Mouse (Mus musculus) intestine, embryonic 16.5 days (tissue): ENCODE data around the gene Pmf1. TPM values are rescaled to one million over a fixed set of nuclear protein-coding genes. Genes with fewer than 3 reads are reported as not detected.

Source experiments
- ATAC-seq: fragments of 200-750 bp; cut with Nextera tagmentation; 2 replicates; pipeline ENCODE4 v1.8.0; 2017; ENCODE audit warnings: moderate TSS enrichment, moderate library complexity
- H3K27ac ChIP-seq: fragments of 300-500 bp; sonication (generic); 2 replicates; pipeline ENCODE4 v1.5.1; 2014; ENCODE audit warnings: mild to moderate bottlenecking, low read length
- H3K27me3 ChIP-seq: fragments of 300-500 bp; sonication (generic); replicated peaks from 2 replicates; pipeline ENCODE4 v1.6.1; 2014; ENCODE audit warnings: low read length, control low read depth, mixed read lengths; ENCODE audit not compliant: control insufficient read depth, insufficient read depth
- H3K36me3 ChIP-seq: fragments of 300-500 bp; sonication (generic); 2 replicates; pipeline ENCODE4 v1.6.1; 2014; ENCODE audit warnings: low read length, control low read depth; ENCODE audit not compliant: control insufficient read depth, insufficient read depth
- H3K4me1 ChIP-seq: fragments of 300-500 bp; sonication (generic); 2 replicates; pipeline ENCODE4 v1.6.1; 2014; ENCODE audit warnings: low read length, control low read depth, mixed read lengths; ENCODE audit not compliant: control insufficient read depth, insufficient read depth
- H3K4me2 ChIP-seq: fragments of 300-500 bp; sonication (generic); 2 replicates; pipeline ENCODE4 v1.6.1; 2014; ENCODE audit warnings: low read depth, low read length, control low read depth
- H3K4me3 ChIP-seq: fragments of 300-500 bp; sonication (generic); 2 replicates; pipeline ENCODE4 v1.5.1; 2014; ENCODE audit warnings: mild to moderate bottlenecking, low read length
- H3K9ac ChIP-seq: fragments of 300-500 bp; sonication (generic); 2 replicates; pipeline ENCODE4 v1.6.1; 2014; ENCODE audit warnings: low read depth, low read length
- H3K9me3 ChIP-seq: fragments of 300-500 bp; sonication (generic); 2 replicates; pipeline ENCODE4 v1.6.1; 2016; ENCODE audit warnings: low read length, control low read depth; ENCODE audit not compliant: control insufficient read depth
- WGBS: fragments of 180-500 bp; shearing (Covaris S2); extraction: QIAGEN DNeasy Blood & Tissue Kit; methylation state at CpG from one replicate; pipeline ENCODE4 v1.1.7; 2014; 5-methylcytosine and 5-hydroxymethylcytosine counted together
- polyA plus RNA-seq: library from polyadenylated mRNA; unstranded; fragments of >200 nt; fragmentation: Nextera tagmentation; extraction: Ambion mirVana; gene quantifications from 2 replicates; pipeline ENCODE4 v1.2.1, GENCODE M21; 2015

Gene Pmf1
- polyA plus RNA-seq, result 112 and 129 TPM in 2 replicates

GRCm38 (mm10) chr3:88409741-88410644 is at the start of gene Pmf1:
Gene Pmf1 (minus strand): TSS chr3:88410331.
- Histone ChIP-seq H3K4me1 (peaks cover 25% of the 10 kb centered on the region), H3K9me3 (no peaks in the 10 kb centered on the region), H3K4me2 (peak within 1 kb of the TSS; percentile 54), H3K27me3 (no peaks in the 10 kb centered on the region), H3K4me3 (peak within 1 kb of the TSS; percentile 64), H3K9ac (peak within 1 kb of the TSS; percentile 89), H3K36me3 (no peaks in the 10 kb centered on the region), H3K27ac (peak within 1 kb of the TSS; percentile 87)
- ATAC-seq, result peak; percentile 93
- under 1% methylated on average over 54 of the region's 54 CpGs for WGBS

GRCm38 (mm10) chr3:88458778-88459219 is 48.7 kb upstream of the Pmf1 start:
- H3K27me3 ChIP-seq, result 0 out of 2 replicates have a peak, but pooled peaks cover 3% of the 10 kb centered on the region
- H3K4me3 ChIP-seq, result no peak overlapping the region
- WGBS, result 3% methylated on average over 14 of the region's 14 CpGs

GRCm38 (mm10) chr3:88456746-88457532 is 46.8 kb upstream of the Pmf1 start:
- ATAC-seq, result peak; percentile 4

More at GRCm38 (mm10) chr3:88458778-88459219, 48.7 kb upstream of the Pmf1 start:
- no peak overlapping the region for H3K27ac ChIP-seq
- no peak overlapping the region for H3K4me2 ChIP-seq
- H3K9ac ChIP-seq, result 0 out of 2 replicates have a peak overlapping the region, but pooled peaks have one; percentile 24
- H3K9me3 ChIP-seq, result no peaks in the 10 kb centered on the region
- no peaks in the 10 kb centered on the region for H3K36me3 ChIP-seq
- H3K4me1 ChIP-seq, result peaks cover 20% of the 10 kb centered on the region
- no peak for ATAC-seq

GRCm38 (mm10) chr3:88456313-88456712 is 46.2 kb upstream of the Pmf1 start:
- peak overlapping the region; percentile 95 for H3K27ac ChIP-seq
- H3K4me3 ChIP-seq, result 0 out of 2 replicates have a peak overlapping the region, but pooled peaks have one; percentile 42
- H3K36me3 ChIP-seq, result no peaks in the 10 kb centered on the region
- peaks cover 26% of the 10 kb centered on the region for H3K4me1 ChIP-seq
- ATAC-seq, result peak; percentile 45
- H3K27me3 ChIP-seq, result 0 out of 2 replicates have a peak, but pooled peaks cover 3% of the 10 kb centered on the region
- 0 out of 2 replicates have a peak overlapping the region, but pooled peaks have one; percentile 14 for H3K9ac ChIP-seq
- WGBS, result 63% methylated on average over 8 of the region's 8 CpGs
- no peaks in the 10 kb centered on the region for H3K9me3 ChIP-seq
- H3K4me2 ChIP-seq, result peak overlapping the region; percentile 60

More at GRCm38 (mm10) chr3:88456746-88457532, 46.8 kb upstream of the Pmf1 start:
- Histone ChIP-seq H3K9me3 (no peaks in the 10 kb centered on the region), H3K4me1 (peaks cover 26% of the 10 kb centered on the region), H3K27me3 (0 out of 2 replicates have a peak, but pooled peaks cover 3% of the 10 kb centered on the region), H3K27ac (peak overlapping the region; percentile 95), H3K9ac (peak overlapping the region; percentile 30; the same call in 1 of the 2 replicates), H3K4me3 (no peak overlapping the region), H3K36me3 (no peaks in the 10 kb centered on the region), H3K4me2 (no peak overlapping the region)
- 60% methylated on average over 7 of the region's 7 CpGs for WGBS

GRCm38 (mm10) chr3:88455588-88456264 is 45.6 kb upstream of the Pmf1 start:
- peak overlapping the region; percentile 42 for H3K4me3 ChIP-seq
- peak overlapping the region; percentile 60 for H3K4me2 ChIP-seq
- 62% methylated on average over 18 of the region's 18 CpGs for WGBS
- H3K4me1 ChIP-seq, result peaks cover 32% of the 10 kb centered on the region
- peak overlapping the region; percentile 95 for H3K27ac ChIP-seq
- peak; percentile 66 for ATAC-seq
- H3K27me3 ChIP-seq, result 0 out of 2 replicates have a peak, but pooled peaks cover 3% of the 10 kb centered on the region
- no peaks in the 10 kb centered on the region for H3K36me3 ChIP-seq
- no peaks in the 10 kb centered on the region for H3K9me3 ChIP-seq
- H3K9ac ChIP-seq, result peak overlapping the region; percentile 72

GRCm38 (mm10) chr3:88454762-88455587 is 44.8 kb upstream of the Pmf1 start:
- Histone ChIP-seq H3K4me3 (peak overlapping the region; percentile 42), H3K27ac (peak overlapping the region; percentile 95), H3K4me1 (peaks cover 39% of the 10 kb centered on the region), H3K4me2 (peak overlapping the region; percentile 60), H3K27me3 (0 out of 2 replicates have a peak, but pooled peaks cover 3% of the 10 kb centered on the region), H3K9me3 (no peaks in the 10 kb centered on the region), H3K36me3 (no peaks in the 10 kb centered on the region), H3K9ac (peak overlapping the region; percentile 72)
- peak; percentile 72 for ATAC-seq
- WGBS, result 42% methylated on average over 9 of the region's 9 CpGs

- Histone ChIP-seq H3K27me3 (0 out of 2 replicates have a peak, but pooled peaks cover under 1% of the 10 kb centered on the region), H3K4me3 (no peak overlapping the region), H3K4me2 (peak overlapping the region; percentile 60; the same call in 1 of the 2 replicates), H3K27ac (no peak overlapping the region), H3K9ac (peak overlapping the region; percentile 21; the same call in 1 of the 2 replicates), H3K36me3 (no peaks in the 10 kb centered on the region), H3K9me3 (no peaks in the 10 kb centered on the region), H3K4me1 (peaks cover 49% of the 10 kb centered on the region)
- 84% methylated on average over 8 of the region's 8 CpGs for WGBS
- no peak for ATAC-seq
Measured at GRCm38 (mm10) chr3:88453986-88454385, 43.9 kb upstream of the Pmf1 start.

- Histone ChIP-seq H3K27me3 (no peaks in the 10 kb centered on the region), H3K4me1 (peaks cover 49% of the 10 kb centered on the region), H3K4me2 (0 out of 2 replicates have a peak overlapping the region, but pooled peaks have one; percentile 4), H3K36me3 (no peaks in the 10 kb centered on the region), H3K4me3 (no peak overlapping the region), H3K27ac (no peak overlapping the region), H3K9ac (0 out of 2 replicates have a peak overlapping the region, but pooled peaks have one; percentile 1), H3K9me3 (no peaks in the 10 kb centered on the region)
- WGBS, result 70% methylated on average over 8 of the region's 8 CpGs
- ATAC-seq, result no peak
Measured at GRCm38 (mm10) chr3:88453369-88453768, 43.2 kb upstream of the Pmf1 start.
